Mouse (Mus musculus): ENCODE data around the gene Ldlr.
"Not testable (repeated sequence)": the region's sequence is repeated elsewhere in the genome, so short reads cannot be mapped to it uniquely, and the experiment has no call there.

The Ldlr gene

GRCm38 (mm10) chr9:21754516-21755321 lies 31.4 kb downstream of the Ldlr start:
- DNase-seq (ENCODE audit: low spot score), result no peak

- no peak for DNase-seq (ENCODE audit: low spot score)
These were observed 35.6 kb downstream of the Ldlr start for GRCm38 (mm10) chr9:21758576-21759529.

- DNase-seq (ENCODE audit: low spot score), result no peak
These were observed 36.4 kb downstream of the Ldlr start for GRCm38 (mm10) chr9:21759718-21760117.

GRCm38 (mm10) chr9:21760155-21761088 lies 37.1 kb downstream of the Ldlr start, which contains the start of gene Spc24:
Gene Spc24 (minus strand): TSS chr9:21760303.
- peak; percentile 76 for DNase-seq (ENCODE audit: low spot score)

GRCm38 (mm10) chr9:21762135-21762534 lies 38.9 kb downstream of the Ldlr start:
- no peak for DNase-seq (ENCODE audit: low spot score)

GRCm38 (mm10) chr9:21764084-21764999 lies 41.1 kb downstream of the Ldlr start:
- no peak for DNase-seq (ENCODE audit: low spot score)

GRCm38 (mm10) chr9:21767896-21768295 lies 44.6 kb downstream of the Ldlr start:
- no peak for DNase-seq (ENCODE audit: low spot score)

GRCm38 (mm10) chr9:21768511-21769411 lies 45.5 kb downstream of the Ldlr start:
- peak; percentile 37 for DNase-seq (ENCODE audit: low spot score)

GRCm38 (mm10) chr9:21769558-21770183 lies 46.4 kb downstream of the Ldlr start:
- DNase-seq (ENCODE audit: low spot score), result no peak

- DNase-seq (ENCODE audit: low spot score), result not testable (repeated sequence)
These were observed 50.1 kb downstream of the Ldlr start for GRCm38 (mm10) chr9:21773396-21773795.

GRCm38 (mm10) chr9:21774353-21774752 lies 51.1 kb downstream of the Ldlr start:
- DNase-seq (ENCODE audit: low spot score), result no peak

- DNase-seq (ENCODE audit: low spot score), result no peak
These were observed 54.4 kb downstream of the Ldlr start for GRCm38 (mm10) chr9:21777726-21778125.

- DNase-seq (ENCODE audit: low spot score), result no peak
These were observed 58.6 kb downstream of the Ldlr start for GRCm38 (mm10) chr9:21781657-21782468.

- DNase-seq (ENCODE audit: low spot score), result no peak
These were observed 61.4 kb downstream of the Ldlr start for GRCm38 (mm10) chr9:21784517-21785307.

- not testable (repeated sequence) for DNase-seq (ENCODE audit: low spot score)
These were observed 63.0 kb downstream of the Ldlr start for GRCm38 (mm10) chr9:21786309-21786708.

- no peak for DNase-seq (ENCODE audit: low spot score)
These were observed 63.6 kb downstream of the Ldlr start for GRCm38 (mm10) chr9:21786906-21787305.

- DNase-seq (ENCODE audit: low spot score), result no peak
These were observed 64.4 kb downstream of the Ldlr start for GRCm38 (mm10) chr9:21787654-21788053.

Measured in ovary, postnatal 10 days (tissue).